Mouse (Mus musculus): ENCODE data around the gene Prdx5. TPM values are rescaled to one million over a fixed set of nuclear protein-coding genes. Genes with fewer than 3 reads are reported as not detected.

Prdx5 gene
- total and polyA plus RNA-seq, 3 experiments, result 130 to 246 TPM; not detected in 1

- no peaks in the 10 kb centered on the region for H3K27me3 ChIP-seq (ENCODE audit: control insufficient read depth in 1 of 2, insufficient read depth in 2 of 2, low read length in 2 of 2)
- TF ChIP-seq SIN3A (IDR thresholded peaks at IDR 0.05; ENCODE audit: low read length) (peak; percentile 63; the same call in 1 of the 2 replicates), HCFC1 (IDR thresholded peaks at IDR 0.05; ENCODE audit: low read depth, low read length) (peak; percentile 55), ETS1 (IDR thresholded peaks at IDR 0.05; ENCODE audit: low read depth, low read length) (no peak), SMC3 (IDR thresholded peaks at IDR 0.05; ENCODE audit: low read depth, low read length) (no peak)
- DNase-seq (ENCODE audit: low read depth, low spot score), result peak; percentile 70
- H3K9me3 ChIP-seq (replicated peaks; ENCODE audit: insufficient read depth, low read length), result no peaks in the 10 kb centered on the region
- peaks cover 8% of the 10 kb centered on the region; the same call in 1 of the 2 replicates for H3K79me2 ChIP-seq (ENCODE audit: control insufficient read depth, insufficient read depth, low read length, poor library complexity)
- peak overlapping the region; percentile 92 for H3K9ac ChIP-seq (ENCODE audit: control insufficient read depth, low read depth, low read length, poor library complexity, severe bottlenecking)
- peak overlapping the region; percentile 61 for H3K27ac ChIP-seq (ENCODE audit: control insufficient read depth, low read depth, low read length)
- H3K4me3 ChIP-seq (ENCODE audit: control insufficient read depth in 1 of 2, insufficient read depth in 1 of 2, low read depth in 2 of 2, low read length in 2 of 2), result peak overlapping the region; percentile 9 to 72; a peak in 3 of 4 replicates
- peaks cover 0 to 10% of the 10 kb centered on the region in 2 experiments; a peak in 2 of 4 replicates for H3K4me1 ChIP-seq (ENCODE audit: control insufficient read depth in 1 of 2, insufficient read depth in 2 of 2, low read length in 2 of 2)
- H3K36me3 ChIP-seq (ENCODE audit: control insufficient read depth in 1 of 2, insufficient read depth in 2 of 2, low read length in 2 of 2), result peaks cover 0 to 2% of the 10 kb centered on the region in 2 experiments; a peak in 1 of 4 replicates
Measured at GRCm38 (mm10) chr19:6940396-6941351, 30.8 kb upstream of the Prdx5 start.

- H3K9ac ChIP-seq (ENCODE audit: control insufficient read depth, low read depth, low read length, poor library complexity, severe bottlenecking), result no peak overlapping the region
- H3K4me1 ChIP-seq (ENCODE audit: control insufficient read depth in 1 of 2, insufficient read depth in 2 of 2, low read length in 2 of 2), result peaks cover 0 to 10% of the 10 kb centered on the region in 2 experiments; a peak in 2 of 4 replicates
- H3K27ac ChIP-seq (ENCODE audit: control insufficient read depth, low read depth, low read length), result no peak overlapping the region
- H3K79me2 ChIP-seq (ENCODE audit: control insufficient read depth, insufficient read depth, low read length, poor library complexity), result peaks cover 8% of the 10 kb centered on the region; the same call in 1 of the 2 replicates
- TF ChIP-seq JUND (IDR thresholded peaks at IDR 0.05; ENCODE audit: low read depth, low read length), result no peak
- TF ChIP-seq ZC3H11A (IDR thresholded peaks at IDR 0.05; ENCODE audit: low read depth, low read length), result no peak
- TF ChIP-seq ZNF384 (IDR thresholded peaks at IDR 0.05; ENCODE audit: low read depth, low read length), result no peak
- no peak for TF ChIP-seq MAFK (IDR thresholded peaks at IDR 0.05; ENCODE audit: borderline replicate concordance, low read depth, low read length)
- TF ChIP-seq MEF2A (IDR thresholded peaks at IDR 0.05; ENCODE audit: extremely low read depth, insufficient replicate concordance, low read depth, low read length, poor library complexity, severe bottlenecking), result no peak
- no peak for TF ChIP-seq CHD1 (IDR thresholded peaks at IDR 0.05; ENCODE audit: low read depth, low read length)
- TF ChIP-seq EP300 (IDR thresholded peaks at IDR 0.05; ENCODE audit: low read depth in 1 of 2, low read length in 2 of 2), result no peak
- TF ChIP-seq ZKSCAN1 (IDR thresholded peaks at IDR 0.05; ENCODE audit: low read depth, low read length), result no peak
- TF ChIP-seq KAT2A (conservative IDR thresholded peaks at IDR 0.05; ENCODE audit: low read depth, low read length), result no peak
- no peak for TF ChIP-seq MXI1 (IDR thresholded peaks at IDR 0.05; ENCODE audit: low read depth, low read length)
- TF ChIP-seq MAZ (IDR thresholded peaks at IDR 0.05; ENCODE audit: low read depth, low read length), result no peak
- TF ChIP-seq NELFE (IDR thresholded peaks at IDR 0.05; ENCODE audit: low read depth, low read length), result no peak
- no peak for TF ChIP-seq NRF1 (IDR thresholded peaks at IDR 0.05; ENCODE audit: insufficient read depth, low read depth, low read length, poor library complexity, severe bottlenecking)
- no peak for TF ChIP-seq MAX (IDR thresholded peaks at IDR 0.05; ENCODE audit: low read length)
- no peak for TF ChIP-seq SIN3A (IDR thresholded peaks at IDR 0.05; ENCODE audit: low read length)
- TF ChIP-seq SMC3 (IDR thresholded peaks at IDR 0.05; ENCODE audit: low read depth, low read length), result no peak
- TF ChIP-seq TCF12 (IDR thresholded peaks at IDR 0.05; ENCODE audit: low read depth, low read length), result no peak
- no peak for TF ChIP-seq MYB (IDR thresholded peaks at IDR 0.05; ENCODE audit: low read depth, low read length)
- TF ChIP-seq E2F4 (IDR thresholded peaks at IDR 0.05; ENCODE audit: borderline replicate concordance, low read depth, low read length), result no peak
- no peak for TF ChIP-seq POLR2AphosphoS2 (IDR thresholded peaks at IDR 0.05; ENCODE audit: low read length)
- peaks cover 0 to 2% of the 10 kb centered on the region in 2 experiments; a peak in 1 of 4 replicates for H3K36me3 ChIP-seq (ENCODE audit: control insufficient read depth in 1 of 2, insufficient read depth in 2 of 2, low read length in 2 of 2)
- no peak for DNase-seq (ENCODE audit: low read depth, low spot score)
- no peaks in the 10 kb centered on the region for H3K9me3 ChIP-seq (replicated peaks; ENCODE audit: insufficient read depth, low read length)
- H3K27me3 ChIP-seq (ENCODE audit: control insufficient read depth in 1 of 2, insufficient read depth in 2 of 2, low read length in 2 of 2), result no peaks in the 10 kb centered on the region
- H3K4me3 ChIP-seq (ENCODE audit: control insufficient read depth in 1 of 2, insufficient read depth in 1 of 2, low read depth in 2 of 2, low read length in 2 of 2), result no peak overlapping the region
Measured at GRCm38 (mm10) chr19:6939106-6940002, 29.4 kb upstream of the Prdx5 start.
